Mouse (Mus musculus): ENCODE data around the gene Zfp644. TPM values are rescaled to one million over a fixed set of nuclear protein-coding genes. Genes with fewer than 3 reads are reported as not detected.
A peak's percentile ranks its signal among the peaks of the same experiment; 100 is the strongest.

Gene Zfp644
- total RNA-seq, 1 experiment, result 65.6 TPM

- H3K9me3 ChIP-seq (ENCODE audit: control insufficient read depth, insufficient read depth, low read depth, low read length), result no peaks in the 10 kb centered on the region
- no peak for DNase-seq (ENCODE audit: low read depth, low spot score)
- in situ Hi-C loops (cut with MboI; ENCODE audit: low sequenced_read_pairs in 2 of 2, unreplicated experiment in 2 of 2), result no loop called here
- H3K4me3 ChIP-seq (ENCODE audit: insufficient read depth in 1 of 2, low read depth in 1 of 2, low read length in 2 of 2, poor library complexity in 1 of 2, severe bottlenecking in 1 of 2), result no peak overlapping the region
- H3K27ac ChIP-seq (ENCODE audit: insufficient read depth, low read depth, low read length, poor library complexity, severe bottlenecking), result no peak overlapping the region
- no peaks in the 10 kb centered on the region for H3K36me3 ChIP-seq (ENCODE audit: control insufficient read depth, insufficient read depth, low read length, poor library complexity, severe bottlenecking)
- no peak overlapping the region for H3K9ac ChIP-seq (ENCODE audit: insufficient read depth, low read depth, low read length, poor library complexity, severe bottlenecking)
- TF ChIP-seq MAFK (IDR thresholded peaks at IDR 0.05; ENCODE audit: insufficient read depth, low read depth, low read length) (no peak), ZNF384 (IDR thresholded peaks at IDR 0.05; ENCODE audit: low read depth, low read length) (no peak), ZC3H11A (IDR thresholded peaks at IDR 0.05; ENCODE audit: borderline replicate concordance, low read depth, low read length) (no peak), HCFC1 (IDR thresholded peaks at IDR 0.05; ENCODE audit: borderline replicate concordance, insufficient read depth, low read length) (no peak), CHD2 (IDR thresholded peaks at IDR 0.05; ENCODE audit: low read depth, low read length) (no peak)
- H3K4me1 ChIP-seq (ENCODE audit: control insufficient read depth in 2 of 2, insufficient read depth in 2 of 2, low read length in 2 of 2, poor library complexity in 1 of 2), result peaks cover 3 to 10% of the 10 kb centered on the region in 2 experiments; a peak in 2 of 4 replicates
Observed at GRCm38 (mm10) chr5:106709388-106710084, 12.4 kb upstream of the Zfp644 start.

DNA sequence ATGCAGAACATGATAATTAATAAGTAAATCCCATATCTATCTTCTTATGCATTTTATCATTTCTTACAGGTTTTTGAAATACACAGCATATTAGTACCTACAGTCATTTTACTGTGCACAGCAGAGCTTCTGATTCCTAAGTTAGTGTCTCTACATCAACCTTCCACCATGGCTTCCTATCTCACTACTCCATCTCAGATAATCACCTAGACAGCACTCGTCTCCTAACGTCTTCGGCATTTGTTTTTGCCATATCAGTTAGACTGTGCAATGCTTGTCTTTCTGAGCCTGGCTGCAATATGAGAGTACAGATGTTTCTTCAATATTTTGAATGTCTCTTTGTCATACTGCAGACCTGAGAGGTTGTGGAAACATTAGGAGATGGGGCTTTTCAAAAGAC, 9.3 kb upstream of the Zfp644 start:
- Histone ChIP-seq H3K4me1 (ENCODE audit: control insufficient read depth in 2 of 2, insufficient read depth in 2 of 2, low read length in 2 of 2, poor library complexity in 1 of 2) (peaks cover 3 to 8% of the 10 kb centered on the region in 2 experiments; a peak in 2 of 4 replicates), H3K4me3 (ENCODE audit: insufficient read depth in 1 of 2, low read depth in 1 of 2, low read length in 2 of 2, poor library complexity in 1 of 2, severe bottlenecking in 1 of 2) (no peak overlapping the region), H3K9me3 (ENCODE audit: control insufficient read depth, insufficient read depth, low read depth, low read length) (no peaks in the 10 kb centered on the region), H3K27ac (ENCODE audit: insufficient read depth, low read depth, low read length, poor library complexity, severe bottlenecking) (no peak overlapping the region), H3K36me3 (ENCODE audit: control insufficient read depth, insufficient read depth, low read length, poor library complexity, severe bottlenecking) (no peaks in the 10 kb centered on the region), H3K9ac (ENCODE audit: insufficient read depth, low read depth, low read length, poor library complexity, severe bottlenecking) (no peak overlapping the region)
- DNase-seq (ENCODE audit: low read depth, low spot score), result no peak
- no peak for TF ChIP-seq ZC3H11A (IDR thresholded peaks at IDR 0.05; ENCODE audit: borderline replicate concordance, low read depth, low read length)
- no peak for TF ChIP-seq CHD2 (IDR thresholded peaks at IDR 0.05; ENCODE audit: low read depth, low read length)
- TF ChIP-seq ZNF384 (IDR thresholded peaks at IDR 0.05; ENCODE audit: low read depth, low read length), result no peak
- TF ChIP-seq HCFC1 (IDR thresholded peaks at IDR 0.05; ENCODE audit: borderline replicate concordance, insufficient read depth, low read length), result no peak
- no peak for TF ChIP-seq MAFK (IDR thresholded peaks at IDR 0.05; ENCODE audit: insufficient read depth, low read depth, low read length)
- in situ Hi-C loops (cut with MboI; ENCODE audit: low sequenced_read_pairs in 2 of 2, unreplicated experiment in 2 of 2), result no loop called here

DNA sequence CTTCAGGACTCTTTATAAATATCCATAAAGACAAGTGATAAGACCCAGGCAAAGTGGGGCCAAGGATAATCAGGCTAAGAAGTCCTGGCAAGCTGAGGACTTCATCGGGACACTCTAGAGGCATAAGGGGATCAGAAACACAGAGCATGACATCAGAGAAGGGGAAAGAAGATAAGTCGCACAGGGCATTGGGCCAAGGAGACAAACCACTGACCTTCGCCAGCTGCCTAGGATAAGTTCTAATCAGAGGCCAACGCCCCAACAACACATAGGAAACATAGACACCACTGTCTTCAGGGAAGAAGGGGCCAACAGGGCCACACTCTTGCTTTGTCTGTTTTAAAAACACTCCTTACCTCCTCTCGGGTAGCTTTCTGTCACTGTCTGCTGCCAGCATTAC, 8.1 kb upstream of the Zfp644 start:
- no peak for DNase-seq (ENCODE audit: low read depth, low spot score)
- Histone ChIP-seq H3K9me3 (ENCODE audit: control insufficient read depth, insufficient read depth, low read depth, low read length) (no peaks in the 10 kb centered on the region), H3K9ac (ENCODE audit: insufficient read depth, low read depth, low read length, poor library complexity, severe bottlenecking) (no peak overlapping the region), H3K4me3 (ENCODE audit: insufficient read depth in 1 of 2, low read depth in 1 of 2, low read length in 2 of 2, poor library complexity in 1 of 2, severe bottlenecking in 1 of 2) (no peak overlapping the region), H3K36me3 (ENCODE audit: control insufficient read depth, insufficient read depth, low read length, poor library complexity, severe bottlenecking) (no peaks in the 10 kb centered on the region), H3K27ac (ENCODE audit: insufficient read depth, low read depth, low read length, poor library complexity, severe bottlenecking) (no peak overlapping the region), H3K4me1 (ENCODE audit: control insufficient read depth in 2 of 2, insufficient read depth in 2 of 2, low read length in 2 of 2, poor library complexity in 1 of 2) (peaks cover 2 to 5% of the 10 kb centered on the region in 2 experiments; a peak in 2 of 4 replicates)
- in situ Hi-C loops (cut with MboI; ENCODE audit: low sequenced_read_pairs in 2 of 2, unreplicated experiment in 2 of 2), result no loop called here
- TF ChIP-seq HCFC1 (IDR thresholded peaks at IDR 0.05; ENCODE audit: borderline replicate concordance, insufficient read depth, low read length), result no peak
- no peak for TF ChIP-seq CHD2 (IDR thresholded peaks at IDR 0.05; ENCODE audit: low read depth, low read length)
- no peak for TF ChIP-seq ZC3H11A (IDR thresholded peaks at IDR 0.05; ENCODE audit: borderline replicate concordance, low read depth, low read length)
- TF ChIP-seq MAFK (IDR thresholded peaks at IDR 0.05; ENCODE audit: insufficient read depth, low read depth, low read length), result no peak
- TF ChIP-seq ZNF384 (IDR thresholded peaks at IDR 0.05; ENCODE audit: low read depth, low read length), result no peak

DNA sequence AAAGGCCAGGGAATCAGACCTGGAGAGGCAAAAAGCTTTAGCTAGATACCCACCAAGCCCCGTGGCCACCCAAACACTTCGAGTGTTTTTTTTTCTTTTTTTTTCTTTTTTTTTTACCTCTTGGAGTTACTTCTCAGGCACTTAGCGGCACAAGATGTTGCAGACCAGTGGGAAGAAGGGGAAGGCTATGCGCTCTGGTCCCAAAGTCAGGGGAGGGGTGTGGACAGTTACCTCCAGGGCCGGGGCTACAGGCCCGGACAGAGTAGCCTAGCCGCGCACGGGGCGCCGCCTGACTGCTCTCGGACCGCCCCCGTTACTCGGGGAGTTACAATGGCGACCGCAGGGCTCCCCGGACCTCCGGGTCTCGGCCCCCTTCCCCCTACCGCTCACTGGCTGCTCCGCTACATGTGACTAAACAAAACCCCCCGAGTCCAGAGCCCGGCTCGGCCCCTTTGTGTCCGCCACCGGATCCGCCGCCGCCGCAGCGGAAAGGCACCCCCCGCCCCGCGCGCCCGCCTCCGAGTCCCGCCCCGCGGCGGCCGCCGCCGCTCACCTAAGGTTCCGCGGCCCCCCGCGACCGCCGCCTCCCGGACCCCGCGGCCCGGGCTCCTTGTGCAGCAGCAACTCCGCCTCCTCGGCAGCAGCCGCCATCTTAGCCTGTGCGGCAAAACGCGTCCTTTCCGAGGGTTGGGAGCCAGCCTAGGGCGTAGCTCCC, 1.2 kb downstream of the Zfp644 start:
- Histone ChIP-seq H3K9me3 (ENCODE audit: control insufficient read depth, insufficient read depth, low read depth, low read length) (no peaks in the 10 kb centered on the region), H3K9ac (ENCODE audit: insufficient read depth, low read depth, low read length, poor library complexity, severe bottlenecking) (peak overlapping the region; percentile 98), H3K36me3 (ENCODE audit: control insufficient read depth, insufficient read depth, low read length, poor library complexity, severe bottlenecking) (peaks cover 2% of the 10 kb centered on the region; the same call in 1 of the 2 replicates), H3K4me1 (ENCODE audit: control insufficient read depth in 2 of 2, insufficient read depth in 2 of 2, low read length in 2 of 2, poor library complexity in 1 of 2) (peaks cover 2 to 5% of the 10 kb centered on the region in 2 experiments), H3K27ac (ENCODE audit: insufficient read depth, low read depth, low read length, poor library complexity, severe bottlenecking) (peak overlapping the region; percentile 81), H3K4me3 (ENCODE audit: insufficient read depth in 1 of 2, low read depth in 1 of 2, low read length in 2 of 2, poor library complexity in 1 of 2, severe bottlenecking in 1 of 2) (peak overlapping the region; percentile 76 to 98)
- no peak for TF ChIP-seq CHD2 (IDR thresholded peaks at IDR 0.05; ENCODE audit: low read depth, low read length)
- TF ChIP-seq MAFK (IDR thresholded peaks at IDR 0.05; ENCODE audit: insufficient read depth, low read depth, low read length), result no peak
- 0 out of 2 replicates have a peak, but pooled peaks have one; percentile 7 for TF ChIP-seq HCFC1 (IDR thresholded peaks at IDR 0.05; ENCODE audit: borderline replicate concordance, insufficient read depth, low read length)
- TF ChIP-seq ZC3H11A (IDR thresholded peaks at IDR 0.05; ENCODE audit: borderline replicate concordance, low read depth, low read length), result no peak
- DNase-seq (ENCODE audit: low read depth, low spot score), result no peak
- in situ Hi-C loops (cut with MboI; ENCODE audit: low sequenced_read_pairs in 2 of 2, unreplicated experiment in 2 of 2), result no loop called here
